Mouse (Mus musculus): ENCODE results near the gene Unc5c. TPM values are rescaled to one million over a fixed set of nuclear protein-coding genes. Genes with fewer than 3 reads are reported as not detected.

Gene Unc5c
- total and polyA plus RNA-seq, 3 experiments: not detected

DNA sequence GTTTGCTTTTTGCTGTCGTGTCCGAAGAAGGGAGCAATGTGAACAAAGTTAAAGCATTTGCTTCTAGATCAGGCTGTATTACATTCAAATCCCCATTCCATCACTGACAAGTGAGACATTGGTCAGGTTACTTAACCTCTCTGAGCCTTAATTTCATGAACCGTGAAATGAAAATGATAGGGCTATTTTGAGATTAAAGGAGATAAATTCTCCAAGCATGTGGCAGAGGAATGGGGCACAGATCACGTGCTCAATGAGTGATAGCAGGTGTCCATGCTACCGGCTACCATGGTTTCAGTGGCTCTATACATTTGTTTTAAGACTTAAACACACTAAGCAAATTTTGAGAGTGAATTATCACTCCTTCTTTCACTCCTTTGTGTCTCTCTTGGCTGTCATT is 254.0 kb downstream of the Unc5c start:
- DNase-seq (ENCODE audit: low read depth, low spot score): no peak
- H3K27me3 ChIP-seq (ENCODE audit: control insufficient read depth in 1 of 2, insufficient read depth in 2 of 2, low read length in 2 of 2): no peaks in the 10 kb centered on the region
- TF ChIP-seq POLR2AphosphoS5 (IDR thresholded peaks at IDR 0.05; ENCODE audit: borderline replicate concordance, low read depth, low read length): no peak

DNA sequence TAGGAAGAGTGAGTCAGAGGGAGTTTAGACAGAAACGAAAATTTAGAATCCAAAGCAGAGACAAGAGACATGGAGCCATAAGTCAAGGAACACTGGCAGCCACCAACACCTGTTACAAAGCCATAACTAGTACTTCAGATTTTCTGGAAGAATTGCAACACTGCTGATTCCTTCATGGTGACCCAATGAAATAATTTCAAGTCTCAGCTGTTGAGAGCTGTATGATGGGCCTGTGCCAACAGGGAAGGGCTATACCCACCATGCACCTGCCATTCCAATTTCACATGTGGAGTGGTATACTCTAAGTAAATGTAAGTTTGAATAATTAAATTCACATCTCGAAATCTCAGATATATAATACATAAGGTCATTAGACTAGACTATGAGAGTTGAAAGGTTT is 259.5 kb downstream of the Unc5c start:
- DNase-seq (ENCODE audit: low read depth, low spot score): no peak
- Histone ChIP-seq H3K27ac (ENCODE audit: control insufficient read depth, low read depth, low read length) (no peak overlapping the region), H3K79me2 (ENCODE audit: control insufficient read depth, insufficient read depth, low read length, poor library complexity) (no peaks in the 10 kb centered on the region), H3K36me3 (ENCODE audit: control insufficient read depth in 1 of 2, insufficient read depth in 2 of 2, low read length in 2 of 2) (no peaks in the 10 kb centered on the region), H3K4me1 (ENCODE audit: control insufficient read depth in 1 of 2, insufficient read depth in 2 of 2, low read length in 2 of 2) (no peaks in the 10 kb centered on the region), H3K9me3 (replicated peaks; ENCODE audit: insufficient read depth, low read length) (no peaks in the 10 kb centered on the region), H3K4me3 (ENCODE audit: control insufficient read depth in 1 of 2, insufficient read depth in 1 of 2, low read depth in 2 of 2, low read length in 2 of 2) (no peak overlapping the region), H3K27me3 (ENCODE audit: control insufficient read depth in 1 of 2, insufficient read depth in 2 of 2, low read length in 2 of 2) (no peaks in the 10 kb centered on the region), H3K9ac (ENCODE audit: control insufficient read depth, low read depth, low read length, poor library complexity, severe bottlenecking) (no peak overlapping the region)
- no peak for TF ChIP-seq HCFC1 (IDR thresholded peaks at IDR 0.05; ENCODE audit: low read depth, low read length)
- TF ChIP-seq EP300 (IDR thresholded peaks at IDR 0.05; ENCODE audit: low read depth in 1 of 2, low read length in 2 of 2): no peak
- no peak for TF ChIP-seq POLR2A (IDR thresholded peaks at IDR 0.05; ENCODE audit: control insufficient read depth in 1 of 2, insufficient read depth in 1 of 2, low read depth in 1 of 2, low read length in 2 of 2, poor library complexity in 1 of 2)
- TF ChIP-seq NELFE (IDR thresholded peaks at IDR 0.05; ENCODE audit: low read depth, low read length): no peak
- no peak for TF ChIP-seq KAT2A (conservative IDR thresholded peaks at IDR 0.05; ENCODE audit: low read depth, low read length)
- no peak for TF ChIP-seq CTCF (IDR thresholded peaks at IDR 0.05 in 2 of 3, conservative IDR thresholded peaks at IDR 0.05 in 1 of 3; ENCODE audit: control insufficient read depth in 1 of 3, insufficient read depth in 1 of 3, low read depth in 2 of 3, low read length in 3 of 3, poor library complexity in 1 of 3, severe bottlenecking in 1 of 3)
- no peak for TF ChIP-seq CHD1 (IDR thresholded peaks at IDR 0.05; ENCODE audit: low read depth, low read length)
- no peak for TF ChIP-seq GATA1 (IDR thresholded peaks at IDR 0.05; ENCODE audit: low read depth, low read length)
- no peak for TF ChIP-seq MYB (IDR thresholded peaks at IDR 0.05; ENCODE audit: low read depth, low read length)
- no peak for TF ChIP-seq JUND (IDR thresholded peaks at IDR 0.05; ENCODE audit: low read depth, low read length)
- TF ChIP-seq TCF12 (IDR thresholded peaks at IDR 0.05; ENCODE audit: low read depth, low read length): no peak
- no peak for TF ChIP-seq MEF2A (IDR thresholded peaks at IDR 0.05; ENCODE audit: extremely low read depth, insufficient replicate concordance, low read depth, low read length, poor library complexity, severe bottlenecking)
- no peak for TF ChIP-seq MAX (IDR thresholded peaks at IDR 0.05; ENCODE audit: low read length)
- TF ChIP-seq TAL1 (IDR thresholded peaks at IDR 0.05; ENCODE audit: low read length): no peak
- no peak for TF ChIP-seq POLR2AphosphoS2 (IDR thresholded peaks at IDR 0.05; ENCODE audit: low read length)
- no peak for TF ChIP-seq TBP (IDR thresholded peaks at IDR 0.05; ENCODE audit: low read depth, low read length)
- no peak for TF ChIP-seq USF1 (IDR thresholded peaks at IDR 0.05; ENCODE audit: low read depth, low read length)
- TF ChIP-seq UBTF (IDR thresholded peaks at IDR 0.05; ENCODE audit: borderline replicate concordance, insufficient read depth, low read depth, low read length): no peak
- no peak for TF ChIP-seq ZNF384 (IDR thresholded peaks at IDR 0.05; ENCODE audit: low read depth, low read length)

More for the DNA sequence above, 254.0 kb downstream of the Unc5c start:
- Histone ChIP-seq H3K4me3 (ENCODE audit: control insufficient read depth in 1 of 2, insufficient read depth in 1 of 2, low read depth in 2 of 2, low read length in 2 of 2) (no peak overlapping the region), H3K9me3 (replicated peaks; ENCODE audit: insufficient read depth, low read length) (no peaks in the 10 kb centered on the region), H3K36me3 (ENCODE audit: control insufficient read depth in 1 of 2, insufficient read depth in 2 of 2, low read length in 2 of 2) (no peaks in the 10 kb centered on the region), H3K79me2 (ENCODE audit: control insufficient read depth, insufficient read depth, low read length, poor library complexity) (no peaks in the 10 kb centered on the region), H3K27ac (ENCODE audit: control insufficient read depth, low read depth, low read length) (no peak overlapping the region), H3K9ac (ENCODE audit: control insufficient read depth, low read depth, low read length, poor library complexity, severe bottlenecking) (no peak overlapping the region), H3K4me1 (ENCODE audit: control insufficient read depth in 1 of 2, insufficient read depth in 2 of 2, low read length in 2 of 2) (no peaks in the 10 kb centered on the region)
